Mouse (Mus musculus) spleen, postnatal 14 days (tissue): ENCODE data around the gene Sebox.
A peak's percentile ranks its signal among the peaks of the same experiment; 100 is the strongest.
"Not testable (repeated sequence)": the region's sequence is repeated elsewhere in the genome, so short reads cannot be mapped to it uniquely, and the experiment has no call there.

Experiments
- DNase-seq, 2 experiments: peaks; one replicate each; pipeline ENCODE4 v3.0.0; 2021 to 2022; ENCODE audit warnings: low spot score in 2 of 2

Gene Sebox

DNA sequence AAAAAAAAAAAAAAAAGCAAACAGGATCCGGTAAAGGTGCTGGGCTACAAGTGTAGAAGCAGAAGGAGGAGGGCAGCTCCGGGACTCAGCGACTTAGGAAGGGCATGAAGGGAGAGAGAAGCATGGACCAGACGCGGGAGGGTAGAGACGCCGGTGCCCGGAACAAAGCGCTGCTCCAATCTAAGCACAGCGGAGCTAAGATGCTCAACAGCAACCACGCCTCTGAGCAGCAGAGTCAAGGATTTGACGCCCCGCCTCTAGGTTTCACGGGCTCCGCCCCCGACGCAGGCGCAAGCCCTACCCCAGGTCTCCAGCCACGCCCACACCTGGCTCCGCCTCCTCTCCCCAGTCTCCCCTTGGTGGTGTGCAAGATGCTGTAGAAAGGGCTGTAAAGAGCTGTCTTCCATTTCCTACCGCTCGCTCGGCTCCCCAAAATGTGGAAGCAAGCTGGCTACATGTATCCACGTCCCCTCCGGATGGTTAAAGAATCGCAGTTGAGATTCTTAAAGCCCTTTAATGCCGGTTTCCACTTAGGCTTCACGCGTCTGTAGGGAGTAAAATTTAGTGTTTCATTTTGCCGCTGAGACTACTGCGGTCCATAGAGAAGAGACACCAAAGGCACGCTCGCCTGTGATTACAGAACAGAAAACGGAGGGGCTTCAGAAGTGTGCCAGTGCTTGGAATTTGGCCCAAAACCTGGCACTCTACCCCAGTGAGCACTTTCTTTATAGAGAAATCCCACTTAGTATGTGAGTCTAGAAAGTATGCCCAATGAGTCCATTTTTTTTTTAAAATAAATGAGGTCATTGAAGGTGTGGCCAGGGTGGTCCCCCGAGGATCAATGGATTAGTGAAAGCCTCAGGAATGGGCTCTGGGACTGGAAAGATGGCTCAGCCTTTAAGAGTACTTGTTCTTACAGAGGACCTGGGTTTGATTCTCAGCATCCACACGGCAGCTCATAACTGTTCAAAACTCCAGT lies 5.4 kb upstream of the Sebox start, which contains the start of gene Sarm1:
Gene Sarm1 (minus strand): TSS at position 211 of the 979 bp plus-strand sequence.
- DNase-seq: peak; percentile 88 to 92

GRCm38 (mm10) chr11:78499004-78499403 lies 4.2 kb upstream of the Sebox start, which contains the start of gene Vtn:
Gene Vtn, plus strand, starts transcription at chr11:78499091.
- DNase-seq: no peak

GRCm38 (mm10) chr11:78499543-78499942 lies 3.7 kb upstream of the Sebox start:
- DNase-seq: no peak

- DNase-seq: no peak
Observed at GRCm38 (mm10) chr11:78500623-78501202, 2.5 kb upstream of the Sebox start.

DNA sequence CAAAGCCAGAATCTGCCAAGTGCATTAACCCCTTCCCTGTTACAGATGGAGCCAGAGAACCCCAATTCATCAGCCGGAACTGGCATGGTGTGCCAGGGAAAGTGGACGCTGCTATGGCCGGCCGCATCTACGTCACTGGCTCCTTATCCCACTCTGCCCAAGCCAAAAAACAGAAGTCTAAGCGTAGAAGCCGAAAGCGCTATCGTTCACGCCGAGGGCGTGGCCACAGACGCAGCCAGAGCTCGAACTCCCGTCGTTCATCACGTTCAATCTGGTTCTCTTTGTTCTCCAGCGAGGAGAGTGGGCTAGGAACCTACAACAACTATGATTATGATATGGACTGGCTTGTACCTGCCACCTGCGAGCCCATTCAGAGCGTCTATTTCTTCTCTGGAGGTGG lies 1.7 kb upstream of the Sebox start:
- no peak for DNase-seq

- DNase-seq: no peak
Observed at GRCm38 (mm10) chr11:78505430-78505829, 2.2 kb downstream of the Sebox start.

DNA sequence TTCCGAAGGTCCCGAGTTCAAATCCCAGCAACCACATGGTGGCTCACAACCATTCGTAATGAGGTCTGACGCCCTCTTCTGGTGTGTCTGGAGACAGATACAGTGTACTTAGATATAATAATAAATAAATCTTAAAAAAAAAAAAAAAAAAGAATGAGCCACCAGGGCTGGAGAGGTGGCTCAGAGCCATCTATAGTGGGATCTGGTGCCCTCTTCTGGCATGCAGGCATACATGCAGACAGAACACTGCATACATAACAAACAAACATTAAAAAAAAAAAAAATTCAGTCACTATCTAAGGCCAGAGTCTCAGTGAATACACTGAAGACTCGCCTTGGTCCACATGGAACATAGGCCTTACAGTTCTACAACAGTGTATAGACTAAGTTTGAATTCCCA lies 5.9 kb downstream of the Sebox start:
- DNase-seq: no peak

DNA sequence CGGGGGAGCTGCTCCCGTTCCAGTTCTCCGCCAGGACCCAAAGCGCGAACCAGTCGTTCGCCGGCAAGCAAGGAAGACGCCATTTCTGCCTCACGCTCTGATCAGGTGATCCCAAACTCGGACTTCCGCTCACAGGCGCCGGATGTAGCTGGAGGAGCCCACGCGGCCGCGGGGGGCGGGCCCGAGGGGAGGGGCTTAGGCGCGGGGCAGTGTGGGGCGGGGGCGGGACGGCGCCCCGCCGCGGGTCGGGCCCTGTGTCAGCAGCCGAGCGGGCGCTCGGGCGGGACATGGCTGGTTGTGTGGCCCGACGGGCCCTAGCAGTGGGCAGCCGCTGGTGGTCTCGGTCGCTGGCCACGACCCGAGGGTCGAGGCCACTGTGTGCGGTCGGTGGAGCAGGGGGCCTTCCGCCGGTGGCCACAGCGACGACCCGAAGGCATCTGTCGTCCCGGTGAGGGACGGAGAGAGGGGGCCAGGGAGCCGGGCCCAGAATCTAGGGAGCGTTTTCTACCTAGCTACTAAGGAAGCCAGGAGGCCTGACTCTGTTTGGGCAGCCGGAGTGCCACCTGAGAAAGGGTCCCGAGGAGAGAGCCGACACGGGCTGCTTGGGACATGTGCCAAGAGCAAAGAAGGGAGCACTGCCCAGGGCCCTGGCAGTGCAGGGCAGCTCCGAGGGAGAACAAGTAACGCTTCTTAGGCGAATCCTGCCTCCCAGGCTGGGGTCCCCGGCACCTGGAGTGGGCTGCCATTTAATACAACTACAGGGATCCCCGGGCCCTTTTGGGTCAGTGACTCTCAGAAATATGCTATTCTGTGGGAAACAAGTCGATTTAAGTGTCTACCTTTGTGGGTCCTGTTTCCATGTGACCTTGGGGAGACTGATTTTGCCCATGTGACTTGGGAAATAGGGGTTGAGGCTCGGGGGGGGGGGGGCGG lies 9.0 kb downstream of the Sebox start, which contains the start of the genes Tmem199 and Poldip2:
Gene Tmem199 (minus strand): TSS at position 148 of the 933 bp plus-strand sequence.
Gene Poldip2 (plus strand): TSS at position 169 of the 933 bp plus-strand sequence.
- DNase-seq: peak; percentile 71 to 82

GRCm38 (mm10) chr11:78513106-78513790 lies 10.0 kb downstream of the Sebox start:
- DNase-seq: no peak

- DNase-seq: no peak
Observed at GRCm38 (mm10) chr11:78515549-78516325, 12.5 kb downstream of the Sebox start.

GRCm38 (mm10) chr11:78518931-78519330 lies 15.7 kb downstream of the Sebox start:
- no peak for DNase-seq

GRCm38 (mm10) chr11:78521880-78522279 lies 18.6 kb downstream of the Sebox start:
- DNase-seq: no peak

- DNase-seq: no peak
Observed at GRCm38 (mm10) chr11:78522481-78522997, 19.3 kb downstream of the Sebox start.

GRCm38 (mm10) chr11:78523241-78523955 lies 20.2 kb downstream of the Sebox start:
- DNase-seq: no peak

GRCm38 (mm10) chr11:78524838-78525237 lies 21.6 kb downstream of the Sebox start:
- no peak for DNase-seq

- DNase-seq: no peak
Observed at GRCm38 (mm10) chr11:78528714-78529113, 25.5 kb downstream of the Sebox start.

DNA sequence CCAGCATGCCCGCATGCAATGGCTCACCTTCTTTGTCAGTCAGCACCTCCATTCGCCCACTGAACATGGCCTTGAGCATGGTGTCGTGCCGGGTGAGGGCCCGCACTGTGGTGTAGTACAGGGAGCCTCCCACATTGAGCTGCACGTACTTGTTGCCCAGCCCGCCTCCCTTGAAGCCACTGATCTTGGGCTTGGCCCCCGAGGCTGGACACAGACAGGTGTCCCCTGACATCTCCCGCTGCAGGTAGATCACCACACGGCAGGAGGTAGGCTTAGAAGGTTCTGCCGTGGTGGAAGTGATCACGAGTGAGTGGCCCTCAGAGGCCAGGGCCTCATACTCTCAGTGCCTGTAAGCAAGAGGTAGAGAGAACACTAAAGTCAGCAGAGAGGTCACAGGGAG lies 26.8 kb downstream of the Sebox start:
- no peak for DNase-seq

DNA sequence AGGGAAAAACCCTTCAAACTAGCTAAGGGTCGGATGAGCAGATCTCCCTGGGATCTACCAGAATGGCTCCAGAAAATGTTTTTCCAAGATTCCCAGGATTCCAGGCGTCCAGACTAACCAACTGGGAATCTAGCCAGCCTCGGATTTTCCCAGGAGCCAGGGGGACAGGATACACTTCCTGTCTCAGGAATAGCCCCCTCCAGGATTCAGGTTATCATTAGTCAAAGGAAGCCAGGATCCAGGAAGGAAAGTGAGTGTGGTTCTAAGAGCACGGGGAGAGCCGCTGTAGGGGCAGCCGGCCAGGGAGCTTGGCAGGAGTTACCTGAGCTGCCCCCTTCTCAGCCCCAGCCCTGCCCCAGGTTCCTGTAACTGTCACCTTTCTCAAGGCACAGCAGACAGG lies 27.8 kb downstream of the Sebox start:
- DNase-seq: no peak

GRCm38 (mm10) chr11:78531515-78531914 lies 28.3 kb downstream of the Sebox start:
- not testable (repeated sequence) for DNase-seq
